Mouse (Mus musculus) limb, embryonic 13.5 days (tissue): Measurements from ENCODE around the gene Gm20388. TPM values are rescaled to one million over a fixed set of nuclear protein-coding genes. Genes with fewer than 3 reads are reported as not detected.

Experiments used
- ATAC-seq: fragments of 200-750 bp; cut with Nextera tagmentation; 2 replicates; pipeline ENCODE4 v1.8.0; 2017; ENCODE audit warnings: low read depth, moderate number of reproducible peaks, moderate TSS enrichment; ENCODE audit not compliant: low FRiP score
- H3K27ac ChIP-seq: fragments of 300-500 bp; sonication (generic); 2 replicates; pipeline ENCODE4 v1.5.1; 2015; ENCODE audit warnings: inconsistent platforms, mild to moderate bottlenecking, moderate library complexity
- H3K27me3 ChIP-seq: fragments of 300-500 bp; sonication (generic); 2 replicates; pipeline ENCODE4 v1.6.1; 2015; ENCODE audit warnings: mild to moderate bottlenecking, inconsistent platforms
- H3K36me3 ChIP-seq: fragments of 300-500 bp; sonication (generic); 2 replicates; pipeline ENCODE4 v1.6.1; 2015; ENCODE audit warnings: inconsistent platforms, mild to moderate bottlenecking, moderate library complexity
- H3K4me1 ChIP-seq: fragments of 300-500 bp; sonication (generic); 2 replicates; pipeline ENCODE4 v1.6.1; 2015; ENCODE audit warnings: inconsistent platforms
- H3K4me2 ChIP-seq: fragments of 300-500 bp; sonication (generic); replicated peaks from 2 replicates; pipeline ENCODE4 v1.6.1; 2015; ENCODE audit warnings: inconsistent platforms, mild to moderate bottlenecking, moderate library complexity
- H3K4me3 ChIP-seq: fragments of 300-500 bp; sonication (generic); 2 replicates; pipeline ENCODE4 v1.5.1; 2015; ENCODE audit warnings: moderate library complexity, mild to moderate bottlenecking, inconsistent platforms
- H3K9ac ChIP-seq: fragments of 300-500 bp; sonication (generic); 2 replicates; pipeline ENCODE4 v1.6.1; 2015; ENCODE audit warnings: mild to moderate bottlenecking, inconsistent platforms
- H3K9me3 ChIP-seq: fragments of 300-500 bp; sonication (generic); 2 replicates; pipeline ENCODE4 v1.6.1; 2016; ENCODE audit warnings: inconsistent platforms
- WGBS: fragments of 180-500 bp; shearing (Covaris S2); methylation state at CpG from one replicate; pipeline ENCODE4 v1.1.7; 2015; 5-methylcytosine and 5-hydroxymethylcytosine counted together
- polyA plus RNA-seq: library from polyadenylated mRNA; unstranded; fragments of >200 nt; fragmentation: Nextera tagmentation; extraction: Ambion mirVana; gene quantifications from 2 replicates; pipeline ENCODE4 v1.2.1, GENCODE M21; 2015

Gm20388 gene
- polyA plus RNA-seq, 1 experiment from 2014 or later = 7.1 TPM

- no peaks in the 10 kb centered on the region for H3K9me3 ChIP-seq
- H3K27me3 ChIP-seq = no peaks in the 10 kb centered on the region
- no peak overlapping the region for H3K4me2 ChIP-seq
- H3K4me3 ChIP-seq = no peak overlapping the region
- H3K9ac ChIP-seq = no peak overlapping the region
- peaks cover 55% of the 10 kb centered on the region for H3K4me1 ChIP-seq
- WGBS = 17% methylated on average over 4 of the region's 4 CpGs
- peaks cover 9% of the 10 kb centered on the region for H3K36me3 ChIP-seq
- ATAC-seq = no peak
- peak overlapping the region; percentile 73; the same call in 1 of the 2 replicates for H3K27ac ChIP-seq
Measured at GRCm38 (mm10) chr8:121967977-121968376, 2057.3 kb downstream of the Gm20388 start.

- peaks cover 9% of the 10 kb centered on the region for H3K36me3 ChIP-seq
- no peak overlapping the region for H3K4me3 ChIP-seq
- H3K4me2 ChIP-seq = no peak overlapping the region
- no peaks in the 10 kb centered on the region for H3K9me3 ChIP-seq
- no peak for ATAC-seq
- no peak overlapping the region for H3K9ac ChIP-seq
- 0 out of 2 replicates have a peak overlapping the region, but pooled peaks have one; percentile 73 for H3K27ac ChIP-seq
- H3K27me3 ChIP-seq = no peaks in the 10 kb centered on the region
- WGBS = 57% methylated on average over 4 of the region's 4 CpGs
- H3K4me1 ChIP-seq = peaks cover 51% of the 10 kb centered on the region
Measured at GRCm38 (mm10) chr8:121968542-121968941, 2057.9 kb downstream of the Gm20388 start.

- peaks cover 25% of the 10 kb centered on the region for H3K36me3 ChIP-seq
- no peak overlapping the region for H3K4me2 ChIP-seq
- WGBS = 88% methylated on average over 8 of the region's 8 CpGs
- ATAC-seq = no peak
- no peak overlapping the region for H3K27ac ChIP-seq
- H3K9ac ChIP-seq = no peak overlapping the region
- H3K4me3 ChIP-seq = no peak overlapping the region
- no peaks in the 10 kb centered on the region for H3K9me3 ChIP-seq
- H3K4me1 ChIP-seq = peaks cover 39% of the 10 kb centered on the region
- H3K27me3 ChIP-seq = no peaks in the 10 kb centered on the region
Measured at GRCm38 (mm10) chr8:121970225-121970624, 2059.6 kb downstream of the Gm20388 start.

DNA sequence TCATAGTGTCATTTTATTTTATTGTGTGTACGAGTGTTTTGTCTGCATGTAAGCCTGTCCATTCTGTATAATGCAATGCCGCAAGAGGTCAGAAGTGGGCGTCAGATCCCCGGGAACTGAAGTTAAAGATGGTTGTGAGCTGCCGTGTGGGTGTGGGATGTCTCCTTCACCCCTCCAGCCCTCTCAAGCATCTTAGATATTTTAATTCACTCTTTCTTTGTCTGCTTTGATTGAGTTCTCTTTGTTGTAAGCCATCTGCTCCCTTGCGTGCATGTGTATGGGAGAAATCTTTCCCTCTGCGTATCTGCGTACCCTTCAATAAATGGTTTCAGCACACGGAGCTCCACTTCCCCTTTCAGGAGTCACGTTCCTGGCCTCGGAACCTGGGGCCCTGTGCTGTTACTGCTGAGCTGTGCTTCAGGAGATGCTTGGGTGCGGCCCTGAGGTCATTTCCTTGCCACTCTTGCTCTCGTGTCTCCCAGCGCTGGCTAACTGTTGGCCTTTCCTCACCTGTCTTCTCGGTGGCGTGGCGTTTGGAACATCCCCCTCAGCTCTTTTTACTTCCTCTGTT, 2060.9 kb downstream of the Gm20388 start:
- Histone ChIP-seq H3K9ac (no peak overlapping the region), H3K4me3 (no peak overlapping the region), H3K4me1 (peaks cover 25% of the 10 kb centered on the region), H3K27me3 (no peaks in the 10 kb centered on the region), H3K36me3 (peaks cover 38% of the 10 kb centered on the region), H3K27ac (no peak overlapping the region; the same call in 1 of the 2 replicates), H3K9me3 (no peaks in the 10 kb centered on the region), H3K4me2 (no peak overlapping the region)
- no peak for ATAC-seq
- WGBS = 83% methylated on average over 17 of the region's 17 CpGs

GRCm38 (mm10) chr8:121973906-121974305, 2063.3 kb downstream of the Gm20388 start:
- no peak for ATAC-seq
- H3K9ac ChIP-seq = no peak overlapping the region
- WGBS = 94% methylated on average over 28 of the region's 28 CpGs
- peaks cover 59% of the 10 kb centered on the region for H3K36me3 ChIP-seq
- H3K4me2 ChIP-seq = no peak overlapping the region
- no peaks in the 10 kb centered on the region for H3K27me3 ChIP-seq
- H3K4me3 ChIP-seq = no peak overlapping the region
- H3K4me1 ChIP-seq = peaks cover 3% of the 10 kb centered on the region; the same call in 1 of the 2 replicates
- H3K9me3 ChIP-seq = no peaks in the 10 kb centered on the region
- no peak overlapping the region for H3K27ac ChIP-seq

GRCm38 (mm10) chr8:121977819-121978590, 2067.4 kb downstream of the Gm20388 start:
- Histone ChIP-seq H3K9ac (no peak overlapping the region), H3K4me1 (no peaks in the 10 kb centered on the region), H3K4me2 (no peak overlapping the region), H3K27me3 (no peaks in the 10 kb centered on the region), H3K4me3 (no peak overlapping the region), H3K9me3 (no peaks in the 10 kb centered on the region), H3K27ac (no peak overlapping the region), H3K36me3 (peaks cover 83% of the 10 kb centered on the region)
- ATAC-seq = no peak
- 73% methylated on average over 8 of the region's 8 CpGs for WGBS

GRCm38 (mm10) chr8:121978670-121979069, 2068.0 kb downstream of the Gm20388 start:
- H3K9me3 ChIP-seq = no peaks in the 10 kb centered on the region
- no peak overlapping the region for H3K9ac ChIP-seq
- H3K27me3 ChIP-seq = no peaks in the 10 kb centered on the region
- peaks cover 89% of the 10 kb centered on the region for H3K36me3 ChIP-seq
- H3K27ac ChIP-seq = no peak overlapping the region
- 91% methylated on average over 13 of the region's 13 CpGs for WGBS
- no peak overlapping the region for H3K4me2 ChIP-seq
- no peak for ATAC-seq
- no peaks in the 10 kb centered on the region for H3K4me1 ChIP-seq
- H3K4me3 ChIP-seq = no peak overlapping the region

GRCm38 (mm10) chr8:121980792-121981519, 2070.3 kb downstream of the Gm20388 start:
- WGBS = 92% methylated on average over 11 of the region's 11 CpGs
- peaks cover 89% of the 10 kb centered on the region for H3K36me3 ChIP-seq
- no peak overlapping the region for H3K9ac ChIP-seq
- no peak overlapping the region for H3K4me3 ChIP-seq
- H3K27me3 ChIP-seq = no peaks in the 10 kb centered on the region
- no peaks in the 10 kb centered on the region for H3K4me1 ChIP-seq
- no peak for ATAC-seq
- no peak overlapping the region for H3K4me2 ChIP-seq
- H3K27ac ChIP-seq = no peak overlapping the region
- no peaks in the 10 kb centered on the region for H3K9me3 ChIP-seq

- Histone ChIP-seq H3K27me3 (no peaks in the 10 kb centered on the region), H3K36me3 (peaks cover 88% of the 10 kb centered on the region), H3K4me3 (no peak overlapping the region), H3K27ac (no peak overlapping the region), H3K9me3 (no peaks in the 10 kb centered on the region; the same call in 1 of the 2 replicates), H3K9ac (no peak overlapping the region), H3K4me1 (no peaks in the 10 kb centered on the region), H3K4me2 (no peak overlapping the region)
- WGBS = 92% methylated on average over 7 of the region's 7 CpGs
- no peak for ATAC-seq
Measured at GRCm38 (mm10) chr8:121981520-121981895, 2070.9 kb downstream of the Gm20388 start.

DNA sequence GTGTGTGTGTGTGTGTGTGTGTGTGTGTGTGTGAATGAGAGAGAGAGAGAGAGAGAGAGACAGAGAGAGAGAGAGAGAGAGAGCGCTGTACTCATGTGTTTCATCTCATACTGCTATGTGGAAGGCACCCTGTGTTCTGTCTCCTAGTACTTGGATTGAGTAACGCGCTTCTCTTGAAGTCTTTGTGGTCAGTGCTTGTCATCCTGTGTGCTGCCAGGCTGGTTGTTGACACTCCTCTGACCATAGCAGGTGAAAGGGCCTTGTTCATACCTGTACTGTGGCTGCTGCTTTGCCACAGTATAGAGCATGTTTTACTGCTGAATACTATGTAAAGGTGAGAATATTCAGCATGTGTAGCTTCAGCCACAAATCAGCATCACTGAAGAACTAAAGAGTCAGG, 2075.0 kb downstream of the Gm20388 start:
- no peak overlapping the region for H3K4me2 ChIP-seq
- H3K9ac ChIP-seq = no peak overlapping the region
- no peaks in the 10 kb centered on the region for H3K27me3 ChIP-seq
- no peaks in the 10 kb centered on the region; the same call in 1 of the 2 replicates for H3K9me3 ChIP-seq
- 99% methylated on average over 3 of the region's 3 CpGs for WGBS
- ATAC-seq = no peak
- no peak overlapping the region for H3K4me3 ChIP-seq
- H3K36me3 ChIP-seq = peaks cover 96% of the 10 kb centered on the region
- no peak overlapping the region for H3K27ac ChIP-seq
- H3K4me1 ChIP-seq = no peaks in the 10 kb centered on the region

- Histone ChIP-seq H3K9me3 (no peaks in the 10 kb centered on the region; the same call in 1 of the 2 replicates), H3K9ac (no peak overlapping the region), H3K4me3 (no peak overlapping the region), H3K27ac (no peak overlapping the region), H3K27me3 (no peaks in the 10 kb centered on the region), H3K4me1 (no peaks in the 10 kb centered on the region), H3K4me2 (no peak overlapping the region), H3K36me3 (peaks cover 96% of the 10 kb centered on the region)
- 91% methylated on average over 5 of the region's 5 CpGs for WGBS
- no peak for ATAC-seq
Measured at GRCm38 (mm10) chr8:121987892-121988291, 2077.3 kb downstream of the Gm20388 start.
